Mouse (Mus musculus) forebrain, embryonic 10.5 days (tissue): ENCODE measurements around the gene Scaf1. TPM values are rescaled to one million over a fixed set of nuclear protein-coding genes. Genes with fewer than 3 reads are reported as not detected.

ENCODE experiments used
- microRNA-seq: library from miRNA; unstranded; fragments of <30 nt; microRNA quantifications from one replicate; pipeline ENCODE4, GENCODE M21; 2017
- polyA plus RNA-seq: library from polyadenylated mRNA; unstranded; fragments of >200 nt; fragmentation: Nextera tagmentation; extraction: Ambion mirVana; gene quantifications from 2 replicates; pipeline ENCODE4 v1.2.1, GENCODE M21; 2016

The Scaf1 gene
- polyA plus RNA-seq, 1 experiment from 2014 or later = 39.9 TPM

Small RNA genes within 50 kb of the gene (microRNA-seq; reads per million reads assigned to microRNA genes)
- not detected for gene Mir7054

Other genes starting within 250 kb of the Scaf1 start
- 168 and 172 TPM in 2 replicates for gene Nup62, start 200.3 kb downstream of the Scaf1 start, polyA plus RNA-seq
- 0.85 and 1.7 TPM in 2 replicates for gene Il4i1, start 200.0 kb downstream of the Scaf1 start, polyA plus RNA-seq
- 3.3 and 3.6 TPM in 2 replicates for gene Atf5, start 199.7 kb downstream of the Scaf1 start, polyA plus RNA-seq
- gene Akt1s1, start 167.4 kb downstream of the Scaf1 start, polyA plus RNA-seq = 84.3 and 84.6 TPM in 2 replicates
- 72.8 and 73.6 TPM in 2 replicates for gene Tbc1d17, start 167.3 kb downstream of the Scaf1 start, polyA plus RNA-seq
- 37.8 and 39.8 TPM in 2 replicates for gene Pnkp, start 159.2 kb downstream of the Scaf1 start, polyA plus RNA-seq
- 415 and 438 TPM in 2 replicates for gene Ptov1, start 146.6 kb downstream of the Scaf1 start, polyA plus RNA-seq
- gene Med25, start 123.7 kb downstream of the Scaf1 start, polyA plus RNA-seq = 175 and 185 TPM in 2 replicates
- gene Fuz, start 120.3 kb downstream of the Scaf1 start, polyA plus RNA-seq = 24.8 and 25.0 TPM in 2 replicates
- 69.1 and 69.5 TPM in 2 replicates for gene Ap2a1, start 86.9 kb downstream of the Scaf1 start, polyA plus RNA-seq
- 0.47 TPM in 1 of 2 replicates, not detected in the other for gene Tsks, start 73.2 kb downstream of the Scaf1 start, polyA plus RNA-seq
- gene Cpt1c, start 41.5 kb downstream of the Scaf1 start, polyA plus RNA-seq = 19.4 and 20.8 TPM in 2 replicates
- gene Prmt1, start 29.8 kb downstream of the Scaf1 start, polyA plus RNA-seq = 909 and 984 TPM in 2 replicates
- gene Irf3, start 18.7 kb downstream of the Scaf1 start, polyA plus RNA-seq = 70.5 and 76.0 TPM in 2 replicates
- 80.7 and 83.9 TPM in 2 replicates for gene Bcl2l12, start 17.7 kb downstream of the Scaf1 start, polyA plus RNA-seq
- gene Rras, start 1.6 kb upstream of the Scaf1 start, polyA plus RNA-seq = 15.0 and 16.8 TPM in 2 replicates
- 11.9 and 12.7 TPM in 2 replicates for gene Prr12, start 36.5 kb upstream of the Scaf1 start, polyA plus RNA-seq
- gene Nosip, start 46.1 kb upstream of the Scaf1 start, polyA plus RNA-seq = 61.2 and 67.6 TPM in 2 replicates
- gene Prrg2, start 46.3 kb upstream of the Scaf1 start, polyA plus RNA-seq = 16.5 and 17.7 TPM in 2 replicates
- 101 and 113 TPM in 2 replicates for gene Rcn3, start 75.9 kb upstream of the Scaf1 start, polyA plus RNA-seq
- 5.5 and 5.9 TPM in 2 replicates for gene Fcgrt, start 87.5 kb upstream of the Scaf1 start, polyA plus RNA-seq
- gene Rps11, start 108.1 kb upstream of the Scaf1 start, polyA plus RNA-seq = 1,843 and 1,853 TPM in 2 replicates
- 1,219 and 1,234 TPM in 2 replicates for gene Rpl13a, start 112.4 kb upstream of the Scaf1 start, polyA plus RNA-seq
- gene Gm45713, start 119.9 kb upstream of the Scaf1 start, polyA plus RNA-seq = 0.11 and 0.27 TPM in 2 replicates
- 1.1 and 1.4 TPM in 2 replicates for gene Flt3l, start 120.1 kb upstream of the Scaf1 start, polyA plus RNA-seq
- 98.5 and 99.6 TPM in 2 replicates for gene Pih1d1, start 137.9 kb upstream of the Scaf1 start, polyA plus RNA-seq
- 53.0 and 55.1 TPM in 2 replicates for gene Aldh16a1, start 138.2 kb upstream of the Scaf1 start, polyA plus RNA-seq
- 0.95 and 1.2 TPM in 2 replicates for gene Slc17a7, start 147.6 kb upstream of the Scaf1 start, polyA plus RNA-seq
- gene Gfy, start 163.2 kb upstream of the Scaf1 start, polyA plus RNA-seq = 0.15 TPM in 1 of 2 replicates, not detected in the other
- gene Pth2, start 164.6 kb upstream of the Scaf1 start, polyA plus RNA-seq = 0.33 TPM in 1 of 2 replicates, not detected in the other
- gene Ccdc155, start 188.5 kb upstream of the Scaf1 start, polyA plus RNA-seq = 0.57 and 0.66 TPM in 2 replicates
- 1.0 TPM in 2 replicates for gene Dkkl1, start 195.8 kb upstream of the Scaf1 start, polyA plus RNA-seq
- 337 and 380 TPM in 2 replicates for gene Tead2, start 199.4 kb upstream of the Scaf1 start, polyA plus RNA-seq
- gene Cd37, start 222.8 kb upstream of the Scaf1 start, polyA plus RNA-seq = 1.1 TPM in 2 replicates
- not detected in 2 replicates for gene Slc6a16, start 224.7 kb upstream of the Scaf1 start, polyA plus RNA-seq